Mouse (Mus musculus): ENCODE results near the gene Itpr2.

The Itpr2 gene

DNA sequence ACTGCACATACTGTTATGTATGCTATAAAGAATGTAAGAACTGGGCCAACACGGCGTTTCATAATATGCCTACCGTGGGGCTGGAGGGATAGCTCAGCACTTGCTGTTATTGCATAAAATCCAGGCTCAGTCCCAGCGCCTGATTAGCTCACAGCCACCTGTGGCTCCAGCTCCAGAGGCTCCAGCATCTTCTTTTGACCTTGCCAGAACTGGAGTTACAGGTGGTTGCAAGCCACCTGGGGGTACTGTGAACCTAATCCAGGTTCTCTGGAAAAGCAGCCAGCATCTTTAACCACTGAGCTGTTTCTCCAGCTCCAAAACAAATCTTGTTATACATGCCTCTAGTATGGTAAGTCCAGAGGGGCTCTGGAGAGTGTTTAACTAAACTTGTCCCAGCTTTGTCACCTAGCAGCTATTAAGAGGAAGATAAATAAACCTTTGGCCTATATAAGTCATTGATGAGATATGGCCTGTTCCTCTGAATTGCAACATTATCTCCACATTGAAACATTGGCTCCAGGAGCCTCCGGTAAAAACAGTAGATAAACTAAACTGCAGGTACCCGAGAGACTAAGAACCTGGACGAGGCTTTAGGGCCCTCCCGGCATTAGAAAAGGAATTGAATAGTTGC lies 37.9 kb downstream of the Itpr2 start:
- no peak for DNase-seq

DNA sequence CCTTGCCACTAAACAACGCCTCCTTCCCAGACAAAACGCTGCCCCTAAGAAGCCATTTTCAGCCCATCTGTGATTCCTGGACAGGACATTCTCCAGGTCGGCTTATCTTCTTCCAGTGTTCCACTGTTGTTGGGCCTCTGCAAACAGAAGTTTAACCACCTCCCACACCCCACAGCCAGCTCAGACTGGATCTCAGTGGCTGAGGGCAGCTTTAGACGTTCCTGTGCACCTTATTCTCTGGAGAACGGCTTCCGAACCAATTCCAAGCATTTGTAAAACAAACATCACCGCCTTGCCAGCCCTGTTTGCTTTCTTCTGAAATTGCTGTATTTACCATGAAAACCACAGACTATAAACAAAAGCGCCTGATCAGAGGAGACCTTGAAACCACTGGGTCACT lies 41.1 kb downstream of the Itpr2 start:
- DNase-seq, result peak; percentile 56

DNA sequence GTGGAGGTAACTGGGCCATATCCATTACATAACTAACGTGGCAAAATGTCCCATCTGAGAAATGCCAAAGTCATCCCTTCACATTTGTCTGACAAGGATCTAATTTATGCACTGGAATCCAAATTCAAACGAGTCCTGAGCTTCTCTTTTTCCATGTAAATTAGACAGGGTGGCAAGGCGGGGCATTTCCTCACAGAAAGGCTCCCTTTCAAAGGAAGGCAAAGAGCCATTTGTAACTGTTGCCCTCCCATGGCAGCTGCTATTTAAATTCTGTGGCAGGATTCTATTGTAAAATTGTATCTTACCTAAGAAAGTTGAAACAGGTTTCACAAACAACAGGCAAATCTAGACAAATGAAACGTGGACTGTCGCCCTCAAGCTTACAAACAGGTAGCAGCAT lies 43.6 kb downstream of the Itpr2 start:
- no peak for DNase-seq

DNA sequence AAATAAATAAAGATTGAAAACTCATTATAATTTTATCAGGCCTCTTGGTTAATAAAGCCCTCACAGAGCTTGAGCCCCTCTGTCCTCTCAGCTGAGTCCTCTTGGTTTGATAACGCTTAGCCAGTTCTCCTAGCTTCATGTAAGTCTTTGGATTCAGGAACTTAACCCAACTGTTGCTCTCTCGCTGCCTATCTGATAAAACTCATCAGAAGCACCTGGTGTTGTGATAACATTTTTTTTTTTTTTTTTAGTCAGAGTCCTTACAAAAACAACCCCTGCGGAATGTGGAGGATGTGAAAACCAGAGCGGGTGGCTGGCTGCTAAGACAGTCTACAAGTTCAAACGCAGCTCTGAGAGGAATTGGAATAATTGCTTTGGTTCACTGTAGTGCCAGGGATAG lies 45.3 kb downstream of the Itpr2 start:
- no peak for DNase-seq

DNA sequence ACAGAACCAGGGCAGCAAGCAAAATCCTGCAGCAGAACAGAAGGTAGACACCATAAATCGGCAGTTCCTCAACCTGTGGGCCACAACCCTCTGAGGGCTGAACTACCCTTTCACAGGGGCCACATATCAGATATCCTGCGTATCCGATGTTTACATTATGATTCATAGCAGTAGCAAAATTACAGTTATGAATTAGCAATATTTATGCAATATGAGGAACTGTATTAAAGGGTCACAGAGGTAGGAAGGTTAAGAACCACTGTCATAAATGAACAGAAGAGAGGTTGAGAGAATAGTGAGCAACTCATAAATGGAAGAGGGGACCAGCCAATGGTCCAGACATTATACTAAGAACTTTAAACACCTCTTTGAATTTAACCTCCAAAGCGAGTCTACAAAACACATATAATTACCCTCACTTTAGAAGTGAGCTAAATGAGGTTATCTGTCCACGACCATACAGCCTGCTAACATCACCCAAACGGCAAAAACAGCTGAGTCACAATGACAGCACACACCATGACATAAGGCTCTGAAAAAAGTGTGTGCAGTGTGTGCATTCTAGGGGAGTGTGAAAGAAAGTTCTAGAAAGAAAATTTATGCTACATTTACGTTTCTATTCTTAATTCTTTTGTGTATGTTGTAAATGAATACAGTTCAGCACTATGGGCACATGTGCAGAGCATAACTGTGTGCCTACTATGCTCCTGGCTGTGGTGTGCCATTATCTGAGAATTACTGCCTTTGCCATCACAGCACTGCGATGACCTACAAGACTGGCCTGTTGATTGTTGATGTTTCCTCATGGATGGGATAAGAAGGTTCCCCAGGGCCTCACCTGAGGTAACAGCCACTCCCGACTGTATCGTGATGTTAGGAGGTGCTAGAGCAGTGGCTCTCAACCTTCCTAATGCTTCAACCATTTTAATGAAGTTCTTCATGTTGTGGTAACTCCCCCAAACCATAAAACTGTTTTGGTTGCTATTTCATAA lies 47.2 kb downstream of the Itpr2 start:
- DNase-seq, result no peak

DNA sequence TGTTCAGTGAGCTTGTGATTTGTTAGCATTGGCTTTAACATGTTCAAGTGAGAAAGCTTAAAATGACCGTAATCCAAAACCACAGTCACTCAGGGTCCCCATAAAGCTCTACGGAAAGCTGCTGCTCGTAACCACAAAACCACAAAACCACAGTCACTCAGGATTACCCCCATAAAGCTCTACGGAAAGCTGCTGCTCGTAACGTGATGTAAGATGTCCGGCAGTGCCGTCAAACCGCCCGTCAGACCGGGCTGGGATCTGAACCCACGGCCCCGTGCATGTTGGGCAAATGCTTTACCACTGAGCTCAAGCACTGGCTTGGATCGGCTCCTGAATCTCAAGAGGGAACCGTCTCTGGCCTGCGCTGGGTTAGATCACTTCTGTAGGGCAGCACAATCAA lies 49.5 kb downstream of the Itpr2 start:
- DNase-seq, result no peak

DNA sequence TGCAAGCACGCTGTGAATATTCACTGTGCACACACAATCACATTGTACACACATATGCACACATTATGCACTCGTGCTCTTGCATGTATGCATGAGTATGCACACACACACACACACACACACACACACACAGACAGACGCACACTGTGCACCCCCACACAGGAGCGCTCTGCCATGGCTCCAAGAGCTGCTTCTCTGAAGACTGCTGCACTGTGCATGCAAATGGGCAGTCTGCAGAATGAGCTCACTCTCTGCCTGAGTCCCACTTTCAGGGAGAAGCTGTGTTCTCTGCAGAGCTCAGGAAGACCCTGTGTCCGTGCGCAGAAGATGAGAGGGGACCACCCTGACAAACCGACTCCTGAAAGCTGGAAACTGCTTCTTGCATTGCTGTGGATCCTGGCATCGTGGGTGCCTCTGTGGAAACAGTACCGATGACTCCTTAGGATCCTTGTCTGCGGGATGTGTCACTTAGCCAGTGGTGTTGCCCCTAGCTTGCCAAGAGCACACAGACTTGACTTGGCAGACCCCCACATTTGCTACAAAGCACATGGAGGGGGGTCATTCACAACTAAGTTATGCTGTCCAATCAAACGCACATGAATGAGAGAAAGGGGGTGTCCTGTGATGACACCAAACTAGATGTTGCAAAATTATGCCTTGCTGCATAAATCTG lies 55.9 kb downstream of the Itpr2 start:
- no peak for DNase-seq

DNA sequence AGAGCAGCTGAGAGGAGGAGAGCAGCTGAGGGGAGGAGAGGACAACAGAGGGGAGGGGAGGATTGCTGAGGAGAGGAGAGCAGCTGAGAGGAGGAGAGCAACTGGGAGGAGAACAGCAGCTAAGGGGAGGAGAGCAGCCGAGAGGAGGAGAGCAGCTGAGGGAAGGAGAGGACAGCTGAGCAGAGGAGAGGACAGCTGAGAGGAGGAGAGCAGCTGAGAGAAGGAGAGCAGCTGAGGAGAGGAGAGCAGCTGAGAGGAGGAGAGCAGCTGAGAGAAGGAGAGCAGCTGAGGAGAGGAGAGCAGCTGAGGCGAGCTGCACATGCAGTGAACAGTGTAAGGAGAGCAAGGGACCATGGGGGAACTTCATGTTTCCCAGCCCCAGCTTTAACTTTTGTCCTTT lies 62.2 kb downstream of the Itpr2 start:
- DNase-seq, result no peak

DNA sequence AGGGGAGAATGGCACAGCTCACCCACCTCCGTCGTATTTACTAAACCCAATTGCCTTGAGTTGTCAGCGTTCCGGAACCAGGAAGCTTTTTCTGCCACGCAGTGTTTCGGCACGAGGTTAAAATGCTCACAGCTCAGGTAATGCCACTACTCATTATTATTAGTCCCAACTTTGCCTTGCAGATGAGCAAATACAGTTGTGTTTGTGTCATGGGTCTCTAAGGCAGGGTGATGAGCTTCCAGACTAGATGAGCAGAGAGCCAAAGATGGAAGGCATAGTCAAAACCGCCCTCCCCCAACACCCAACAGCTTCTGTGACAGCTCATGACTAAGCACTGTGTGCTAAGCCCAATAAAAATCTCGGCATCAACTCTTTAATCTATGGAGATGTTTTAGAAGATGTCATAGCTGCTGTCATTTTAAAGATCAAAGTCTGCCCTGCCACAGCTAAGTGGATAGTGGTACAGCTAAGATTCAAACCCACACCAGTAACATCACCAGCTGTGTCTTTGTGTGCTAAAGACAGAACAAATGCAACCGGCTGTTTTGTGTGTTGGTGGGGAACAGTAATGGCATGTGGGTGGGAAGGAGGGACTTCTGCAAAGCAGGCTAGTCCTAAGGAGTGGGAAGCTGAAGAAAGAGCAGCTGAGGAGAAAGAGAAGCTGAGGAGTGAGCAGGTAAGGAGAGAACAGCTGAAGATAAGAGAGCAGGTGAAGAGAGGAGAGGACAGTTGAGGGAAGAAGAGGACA lies 62.8 kb downstream of the Itpr2 start:
- no peak for DNase-seq

DNA sequence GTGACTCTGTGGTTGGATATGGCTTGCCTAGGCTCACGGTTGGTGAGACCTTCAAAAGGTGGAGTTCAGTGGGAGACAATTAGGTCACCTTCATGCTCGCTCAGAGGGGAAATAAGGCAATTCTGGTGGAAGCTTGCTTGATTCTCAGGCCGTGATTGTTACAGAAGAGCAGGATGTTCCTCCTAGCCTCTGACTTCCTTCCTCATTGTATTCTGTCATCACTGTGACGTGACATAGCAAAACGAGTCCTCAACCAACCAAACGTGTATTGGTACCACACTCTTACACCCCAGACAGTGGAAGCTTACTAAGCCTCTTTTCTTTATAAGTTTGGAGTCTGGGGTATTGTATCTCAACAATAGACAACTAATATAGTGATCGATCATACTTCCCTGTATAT lies 64.0 kb downstream of the Itpr2 start:
- DNase-seq, result no peak

DNA sequence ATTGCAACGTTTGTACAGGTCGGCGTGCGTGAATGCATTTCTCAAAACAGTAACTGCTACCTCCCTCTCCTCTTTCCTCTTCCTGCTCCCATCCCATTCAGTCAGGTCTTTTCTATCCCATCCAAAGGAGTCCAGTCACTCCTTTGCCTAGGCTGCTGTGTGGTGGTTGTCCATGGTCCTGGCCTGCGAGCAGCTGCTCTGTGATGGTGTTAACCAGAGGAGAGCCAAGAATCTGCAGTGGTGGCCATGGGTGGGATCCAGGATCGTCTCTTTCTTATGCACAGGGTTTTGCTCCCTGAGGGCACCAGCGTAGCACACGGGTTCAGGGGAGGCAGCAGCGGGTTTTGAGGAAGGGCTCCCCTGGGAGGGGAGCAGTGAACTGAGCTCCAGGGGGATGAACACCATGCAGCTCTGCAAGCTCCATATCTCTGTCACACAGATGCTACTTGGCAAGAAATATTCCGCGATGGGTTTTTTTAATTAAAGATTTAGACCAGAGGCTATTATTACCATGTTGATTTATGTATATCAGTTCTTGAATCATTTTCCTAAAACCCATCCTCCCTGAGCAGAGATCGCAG lies 65.0 kb downstream of the Itpr2 start:
- DNase-seq, result no peak

DNA sequence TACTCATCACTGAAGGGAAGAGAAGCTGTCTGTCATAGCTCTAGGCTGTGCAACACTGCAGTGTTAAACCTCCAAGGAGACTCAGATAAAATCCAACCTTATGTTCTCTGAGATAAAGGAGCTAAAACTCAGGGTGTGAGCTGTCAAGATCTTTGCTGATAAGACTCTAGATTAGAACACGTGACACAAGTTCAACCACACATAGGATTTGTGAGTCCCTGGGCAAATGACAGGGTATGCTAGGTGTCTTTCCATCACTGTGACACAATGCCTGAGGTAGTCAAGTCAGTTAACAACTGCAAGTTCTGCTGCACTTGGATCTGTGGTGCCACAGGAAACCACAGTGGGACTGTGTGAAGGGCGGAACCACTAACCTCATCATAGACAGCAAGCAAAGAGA lies 67.8 kb downstream of the Itpr2 start:
- DNase-seq, result no peak

DNA sequence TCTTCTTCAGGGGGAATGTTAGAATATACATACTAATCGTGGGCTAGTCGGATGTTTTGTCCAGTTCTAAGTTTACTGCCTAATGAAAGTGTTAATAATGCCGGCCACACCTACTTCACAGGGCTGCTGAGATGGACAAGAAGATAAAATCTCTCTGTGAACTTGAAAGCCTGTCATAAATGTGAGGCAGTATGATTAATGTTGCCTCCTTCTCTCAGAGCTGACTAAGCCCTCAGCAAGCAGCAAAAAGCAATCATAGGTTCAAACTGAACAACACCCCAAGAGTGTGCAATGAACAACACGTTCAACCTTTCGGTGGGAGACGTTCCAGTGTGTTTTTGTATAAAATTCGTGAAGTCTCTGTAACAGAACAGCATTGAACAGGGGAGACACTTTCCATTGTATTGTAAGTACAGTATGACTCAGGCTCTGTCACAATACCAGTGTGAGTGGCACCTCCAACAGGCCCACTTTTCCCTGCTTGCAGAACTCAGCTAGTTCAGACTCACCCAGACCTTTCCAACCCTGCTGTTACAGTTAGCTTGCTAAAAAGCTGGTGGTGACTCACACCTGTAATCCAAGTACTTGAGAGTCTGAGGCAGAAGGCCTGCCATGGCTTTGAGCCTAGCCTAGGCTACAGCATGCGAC lies 69.7 kb downstream of the Itpr2 start:
- no peak for DNase-seq

DNA sequence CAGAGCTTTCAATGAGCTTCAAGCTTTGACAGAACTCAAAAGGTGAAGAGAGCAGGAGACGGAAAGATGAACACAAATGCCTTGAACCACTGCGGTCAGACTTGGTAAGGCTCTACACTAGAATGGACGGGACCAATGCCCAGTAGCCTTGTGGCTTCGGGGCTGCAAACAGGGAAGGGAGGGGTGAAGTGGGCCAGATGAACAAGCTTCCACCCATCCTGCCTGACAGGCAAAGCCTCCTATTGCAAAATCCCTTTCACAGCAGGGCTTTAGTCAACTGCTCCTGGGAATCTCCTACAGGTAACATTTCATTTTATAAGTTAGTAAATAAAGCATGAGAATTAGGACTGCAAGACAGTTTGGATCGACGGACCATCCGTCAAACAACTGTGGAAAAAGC lies 70.2 kb downstream of the Itpr2 start:
- no peak for DNase-seq

DNA sequence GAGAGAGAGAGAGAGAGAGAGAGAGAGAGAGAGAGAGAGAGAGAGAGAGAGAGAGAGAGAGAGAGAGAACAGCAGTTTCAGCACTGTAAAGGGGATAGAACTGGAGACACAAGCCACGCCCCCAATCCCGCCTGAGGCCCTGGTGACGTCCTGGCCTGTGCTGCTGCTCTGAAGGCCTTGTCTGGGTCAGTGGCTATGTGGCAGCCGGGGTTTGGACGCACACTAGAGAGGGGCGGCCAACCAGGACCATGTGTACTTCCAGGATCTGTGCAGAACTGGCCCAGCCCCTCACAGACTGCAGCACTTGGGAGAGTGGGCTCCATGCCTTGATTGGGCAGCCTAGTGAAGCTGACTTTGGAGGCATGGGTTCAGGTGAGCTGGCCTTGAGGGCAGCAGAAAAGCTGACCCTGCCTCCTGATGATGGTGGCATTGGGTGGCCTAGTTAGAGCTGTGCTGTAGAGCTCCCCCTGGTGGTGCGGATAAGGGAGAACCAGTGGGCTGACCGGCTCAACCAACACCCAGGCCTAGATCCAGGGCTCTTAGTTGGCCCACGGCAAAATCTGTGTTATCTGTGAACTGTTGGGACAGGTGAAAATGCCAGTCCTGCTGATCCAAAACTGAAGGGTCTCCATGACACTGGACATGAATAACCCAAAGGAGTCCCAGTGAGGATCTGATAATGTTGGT lies 72.2 kb downstream of the Itpr2 start:
- peak; percentile 42 for DNase-seq

DNA sequence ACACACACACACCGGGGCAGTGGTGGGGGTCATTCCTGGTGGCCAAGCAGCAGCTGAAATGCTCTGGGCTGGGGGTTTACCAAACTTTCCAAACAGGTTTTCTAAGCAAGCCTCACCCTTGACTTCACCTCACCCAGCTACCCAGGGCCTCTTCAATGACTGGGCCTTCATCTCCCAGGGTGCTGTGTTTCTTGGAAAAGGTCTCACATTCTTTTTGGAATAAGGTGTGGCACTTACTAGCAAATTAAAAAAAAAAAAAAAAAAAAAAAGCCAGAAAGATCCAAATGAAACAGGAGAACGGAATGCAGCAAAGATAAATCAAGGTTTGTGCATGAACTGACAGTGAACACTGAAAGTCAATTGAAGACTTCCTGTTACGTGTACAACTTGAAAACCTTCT lies 77.2 kb downstream of the Itpr2 start:
- DNase-seq, result no peak

DNA sequence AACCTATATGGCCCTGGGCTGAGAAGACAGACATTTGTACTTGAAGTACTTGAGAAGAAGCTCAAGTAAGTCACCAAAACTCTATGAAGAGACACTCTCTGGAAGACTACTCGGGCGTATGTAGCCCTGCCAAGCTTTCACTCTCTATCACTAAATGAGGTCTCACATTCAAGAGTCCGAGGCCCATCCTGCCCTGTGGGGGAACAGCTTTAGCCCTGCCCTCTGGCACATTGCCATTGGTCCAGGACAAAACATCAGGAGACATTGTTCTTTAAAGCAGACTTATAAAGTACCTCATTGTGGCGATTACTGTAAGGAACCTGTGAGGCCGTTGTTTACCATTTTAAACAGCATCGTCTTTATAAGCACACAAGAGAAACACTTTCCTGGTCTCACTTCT lies 77.7 kb downstream of the Itpr2 start:
- no peak for DNase-seq

DNA sequence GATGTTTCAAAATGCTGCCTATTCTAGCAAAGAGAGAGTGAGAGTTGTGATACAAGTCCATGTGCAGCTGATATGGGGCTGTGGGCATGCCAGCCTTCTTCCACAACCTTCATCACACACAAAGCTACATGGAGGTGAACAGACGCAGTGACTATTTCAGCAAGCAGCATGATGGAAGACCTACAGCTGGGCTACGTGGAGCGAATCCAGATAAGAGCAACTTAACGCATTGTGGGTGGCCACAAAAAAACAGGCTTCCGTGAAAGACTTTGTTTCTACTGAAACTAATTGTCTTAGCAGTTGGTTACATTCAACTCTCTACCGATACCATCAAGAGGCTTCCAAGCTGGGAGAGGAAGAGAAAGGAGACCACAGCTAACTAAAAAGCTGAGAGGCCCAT lies 81.3 kb downstream of the Itpr2 start:
- no peak for DNase-seq

DNA sequence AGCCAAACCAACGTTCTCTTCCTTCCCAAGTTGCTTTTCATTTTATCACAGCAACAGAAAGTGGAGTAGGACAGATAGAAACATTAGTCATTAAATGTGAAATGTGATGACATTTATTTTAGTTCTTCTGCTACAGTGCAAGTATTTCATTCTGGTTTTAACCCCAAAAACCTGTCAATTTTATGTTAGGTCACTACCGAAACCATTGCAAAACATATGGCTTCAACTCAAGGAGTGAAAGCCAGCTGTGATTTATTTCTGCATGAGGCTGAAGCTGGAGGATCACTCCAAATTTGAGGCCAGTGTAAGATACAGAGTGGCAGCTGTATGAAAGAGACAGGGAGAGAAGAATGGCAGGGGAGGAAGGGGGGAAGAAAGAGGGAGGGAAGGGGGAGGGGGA lies 85.6 kb downstream of the Itpr2 start:
- DNase-seq, result no peak

DNA sequence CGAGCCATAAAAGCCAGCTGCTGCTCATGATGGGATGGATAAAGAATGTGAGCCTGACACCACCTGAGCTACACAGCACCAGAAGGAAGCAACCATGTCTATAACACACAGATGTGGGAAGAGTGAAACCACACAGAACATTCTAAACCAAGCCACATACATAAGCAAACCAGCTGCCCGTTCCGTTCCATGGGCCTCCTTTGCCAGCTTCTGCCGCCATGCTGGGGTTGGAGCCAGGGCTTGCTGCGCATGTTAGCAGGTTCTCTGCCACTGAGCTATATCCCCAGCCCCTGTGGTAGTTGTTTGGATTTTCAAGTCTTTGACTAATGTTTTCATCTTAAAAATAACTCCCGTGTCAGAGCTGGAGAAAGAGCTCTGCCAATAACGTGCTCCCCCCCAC lies 87.9 kb downstream of the Itpr2 start:
- no peak for DNase-seq

DNA sequence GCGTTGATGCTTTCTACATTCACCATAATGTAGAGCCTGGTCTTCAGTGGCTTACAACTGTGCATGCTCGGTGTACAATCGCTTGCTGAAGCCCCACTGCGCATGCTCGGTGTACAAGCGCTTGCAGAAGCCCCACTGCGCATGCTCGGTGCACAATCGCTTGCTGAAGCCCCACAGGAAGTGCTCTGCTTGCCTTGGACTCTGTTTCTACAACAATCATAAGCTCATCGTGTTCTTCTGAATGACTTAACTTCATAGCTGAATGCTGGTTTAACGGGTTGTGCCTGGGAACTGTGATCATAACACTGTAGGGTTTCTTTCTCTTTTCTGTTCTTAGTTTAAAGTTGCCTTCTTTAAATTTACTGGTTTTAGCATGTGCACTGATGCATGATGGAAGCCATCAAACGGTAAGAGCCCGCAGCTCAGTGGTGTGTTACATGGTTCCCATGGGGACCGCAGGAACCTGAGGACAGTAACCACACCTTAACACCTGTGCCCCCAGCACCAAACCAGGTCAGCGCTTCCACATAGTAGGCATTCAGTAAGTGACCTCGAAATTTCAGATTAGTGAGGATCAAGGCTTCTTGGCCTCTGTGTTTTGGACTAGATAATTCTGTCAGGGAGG lies 90.5 kb downstream of the Itpr2 start:
- no peak for DNase-seq

Data from kidney, adult 18-20 months (tissue).